In genomic region chr6:135385738-135386459, GRCm38 (mm10) we compare ENCODE assay signal across 13 mouse cellular contexts. TPM values are rescaled to one million over a fixed set of nuclear protein-coding genes. Genes with fewer than 3 reads are reported as not detected.
DNase-seq lines count a peak whose midpoint lies in the region; ATAC-seq and TF ChIP-seq lines count a peak whose summit lies in the region.
"Had no signal": no experiment of that assay in that cellular context is flagged by ENCODE, and none has a peak within 500 bp of the region (broad histone marks: within the 10 kb centered on the region; RNA-seq: fewer than 3 reads in every experiment).

No protein-coding gene starts in this region.

- intact Hi-C loops in heart, postnatal 14 days (cut with DNase I) = no loop called here

- no peaks in the 10 kb centered on the region for H3K9me3 ChIP-seq in limb, embryonic 15.5 days

- H3K36me3 ChIP-seq in limb, embryonic 15.5 days = peaks cover 28% of the 10 kb centered on the region
- H3K36me3 ChIP-seq: embryonic facial prominence, embryonic 10.5 days had no signal

- no peak for TF ChIP-seq CTCF in layer of hippocampus, adult 2 months (conservative IDR thresholded peaks at IDR 0.05)

- H3K4me2 ChIP-seq in limb, embryonic 15.5 days = no peak overlapping the region

- H3K4me1 ChIP-seq in limb, embryonic 15.5 days = peaks cover 6% of the 10 kb centered on the region; the same call in 1 of the 2 replicates
- H3K4me1 ChIP-seq: embryonic facial prominence, embryonic 10.5 days had no signal

- no peaks in the 10 kb centered on the region for H3K27me3 ChIP-seq in limb, embryonic 15.5 days
- H3K27me3 ChIP-seq: CH12.LX had no signal

- H3K27ac ChIP-seq in layer of hippocampus, adult 2 months = peak overlapping the region; percentile 78
- H3K27ac ChIP-seq in limb, embryonic 15.5 days = peak overlapping the region; percentile 61
- H3K27ac ChIP-seq: embryonic facial prominence, embryonic 10.5 days had no signal

- ATAC-seq in limb, embryonic 15.5 days (ENCODE audit: insufficient number of reproducible peaks, low FRiP score, low TSS enrichment, low read depth) = no peak

- WGBS in limb, embryonic 15.5 days = 54% methylated on average over 8 of the region's 8 CpGs

- peak; percentile 17 to 23 for DNase-seq in layer of hippocampus, adult 2 months (ENCODE audit: low spot score in 2 of 2)
- no peak for DNase-seq in layer of hippocampus, postnatal 25 days (ENCODE audit: extremely low spot score in 1 of 2, low spot score in 1 of 2)
- peak; percentile 33 to 50 for DNase-seq in right cerebral cortex, adult 2 months (ENCODE audit: low spot score in 2 of 2)
- no peak for DNase-seq in right cerebral cortex, postnatal 14 days
- DNase-seq in telencephalon, adult 2 months (ENCODE audit: low read depth, low spot score) = peak; percentile 79
- no peak for DNase-seq in heart, postnatal 14 days
- DNase-seq in cerebellum, postnatal 25 days = no peak
- DNase-seq: adrenal gland, postnatal 14 days; cerebellum, adult 11-12 months; spleen, adult 18-20 months had no signal

- H3K9ac ChIP-seq in limb, embryonic 15.5 days = no peak overlapping the region

- H3K4me3 ChIP-seq in layer of hippocampus, adult 2 months = no peak overlapping the region
- H3K4me3 ChIP-seq in limb, embryonic 15.5 days = no peak overlapping the region
- H3K4me3 ChIP-seq: embryonic facial prominence, embryonic 10.5 days had no signal

RNA-seq across cellular contexts. Expression of gene Emp1, which starts 23.6 kb away (rescaled TPM):
- 1 to 10 TPM; 2.0 to 2.8 TPM for total RNA-seq in layer of hippocampus, adult 2 months (2021)
- total RNA-seq in layer of hippocampus, postnatal 25 days (2021) = 1 to 10 TPM; 2.4 to 2.5 TPM
- polyA plus RNA-seq in limb, embryonic 15.5 days (2015; fragmentation: Nextera tagmentation; extraction: Ambion mirVana) = 244 and 369 TPM in 2 replicates
- total RNA-seq in heart, postnatal 14 days (2021) = 100 to 1,000 TPM; 102 to 124 TPM

Comparison
In these comparisons a context has a peak if more than half of its experiments do, and no peak if none do; other contexts are left out.
1. DNase-seq: peak in layer of hippocampus, adult 2 months (2 of 2), right cerebral cortex, adult 2 months (2 of 2) and telencephalon, adult 2 months (single experiment); none in layer of hippocampus, postnatal 25 days (0 of 2), right cerebral cortex, postnatal 14 days (single experiment), heart, postnatal 14 days (0 of 2) and cerebellum, postnatal 25 days (0 of 2).
2. RNA of gene Emp1, which starts 23.6 kb away (total RNA-seq): 102 to 124 TPM in heart, postnatal 14 days; 2.0 to 2.8 TPM in layer of hippocampus, adult 2 months and 2.4 to 2.5 TPM in layer of hippocampus, postnatal 25 days; every median in the first group is over 10 times any median in the second.